ENCODE assay signal across 7 mouse cellular contexts in genomic region chr4:148804137-148804779, GRCm38 (mm10). TPM values are rescaled to one million over a fixed set of nuclear protein-coding genes. Genes with fewer than 3 reads are reported as not detected.
A peak's percentile ranks its signal among the peaks of the same experiment; 100 is the strongest.
DNase-seq lines count a peak whose midpoint lies in the region; ATAC-seq and TF ChIP-seq lines count a peak whose summit lies in the region.

TSS of gene Casz1 (plus strand) at chr4:148804429.

- intact Hi-C loops in left cerebral cortex, postnatal 36 days (cut with DNase I), result no loop called here

- no peaks in the 10 kb centered on the region for H3K9me3 ChIP-seq in embryonic facial prominence, embryonic 11.5 days (replicated peaks; ENCODE audit: control insufficient read depth, low read length)
- H3K9me3 ChIP-seq in midbrain, embryonic 12.5 days, result no peaks in the 10 kb centered on the region
- H3K9me3 ChIP-seq in stomach, embryonic 14.5 days (ENCODE audit: control insufficient read depth, low read depth, low read length), result no peaks in the 10 kb centered on the region

- no peak for TF ChIP-seq CTCF in bone marrow macrophage, adult 2 months (IDR thresholded peaks at IDR 0.05; ENCODE audit: low read depth, low read length)

- H3K36me3 ChIP-seq in embryonic facial prominence, embryonic 11.5 days (replicated peaks; ENCODE audit: control insufficient read depth, insufficient read depth, low read depth, low read length), result no peaks in the 10 kb centered on the region
- H3K36me3 ChIP-seq in midbrain, embryonic 12.5 days, result no peaks in the 10 kb centered on the region
- H3K36me3 ChIP-seq in stomach, embryonic 14.5 days (ENCODE audit: control insufficient read depth, insufficient read depth, low read length), result no peaks in the 10 kb centered on the region

- peak within 1 kb of the TSS; percentile 53 for H3K9ac ChIP-seq in embryonic facial prominence, embryonic 11.5 days (replicated peaks; ENCODE audit: low read length)
- H3K9ac ChIP-seq in midbrain, embryonic 12.5 days (replicated peaks), result peak within 1 kb of the TSS; percentile 65
- H3K9ac ChIP-seq in stomach, embryonic 14.5 days (replicated peaks; ENCODE audit: low read depth, low read length), result peak within 1 kb of the TSS; percentile 52

- DNase-seq in embryonic facial prominence, embryonic 11.5 days (ENCODE audit: low spot score), result peak; percentile 95
- DNase-seq in heart, adult 18-20 months, result peak; percentile 92 to 93
- DNase-seq in kidney, adult 18-20 months, result peak; percentile 90
- peak; percentile 87 to 90 for DNase-seq in left cerebral cortex, postnatal 36 days (ENCODE audit: low spot score in 2 of 2)

- no peak within 1 kb of the TSS for H3K27ac ChIP-seq in bone marrow macrophage, adult 2 months (ENCODE audit: insufficient read depth, low read depth, low read length)
- H3K27ac ChIP-seq in embryonic facial prominence, embryonic 11.5 days (replicated peaks; ENCODE audit: low read depth, low read length), result no peak within 1 kb of the TSS
- no peak within 1 kb of the TSS for H3K27ac ChIP-seq in midbrain, embryonic 12.5 days (replicated peaks)
- H3K27ac ChIP-seq in stomach, embryonic 14.5 days (ENCODE audit: low read length), result peak within 1 kb of the TSS; percentile 53; the same call in 1 of the 2 replicates

- peaks cover 31% of the 10 kb centered on the region for H3K27me3 ChIP-seq in embryonic facial prominence, embryonic 11.5 days (ENCODE audit: control insufficient read depth, insufficient read depth, low read length)
- peaks cover 85% of the 10 kb centered on the region for H3K27me3 ChIP-seq in midbrain, embryonic 12.5 days
- peaks cover 14% of the 10 kb centered on the region; the same call in 1 of the 2 replicates for H3K27me3 ChIP-seq in stomach, embryonic 14.5 days (ENCODE audit: control insufficient read depth, insufficient read depth, low read length)

- H3K4me3 ChIP-seq in bone marrow macrophage, adult 2 months (ENCODE audit: insufficient read depth, low read length), result peak within 1 kb of the TSS; percentile 48
- H3K4me3 ChIP-seq in embryonic facial prominence, embryonic 11.5 days (ENCODE audit: low read depth, low read length), result peak within 1 kb of the TSS; percentile 44
- peak within 1 kb of the TSS; percentile 59 for H3K4me3 ChIP-seq in midbrain, embryonic 12.5 days
- peak within 1 kb of the TSS; percentile 56 for H3K4me3 ChIP-seq in stomach, embryonic 14.5 days (ENCODE audit: low read depth, low read length)

- ATAC-seq in embryonic facial prominence, embryonic 11.5 days (replicated peaks; ENCODE audit: insufficient number of reproducible peaks, low FRiP score, low TSS enrichment, low read depth), result peak; percentile 75
- ATAC-seq in midbrain, embryonic 12.5 days (ENCODE audit: low FRiP score, low read depth), result peak; percentile 73
- ATAC-seq in stomach, embryonic 14.5 days (ENCODE audit: insufficient number of reproducible peaks, insufficient read depth, low FRiP score, low read depth), result peak; percentile 87

- H3K4me1 ChIP-seq in bone marrow macrophage, adult 2 months (ENCODE audit: control insufficient read depth, insufficient read depth, low read length), result no peaks in the 10 kb centered on the region
- H3K4me1 ChIP-seq in embryonic facial prominence, embryonic 11.5 days (ENCODE audit: control insufficient read depth, insufficient read depth, low read length), result peaks cover 15% of the 10 kb centered on the region
- peaks cover 52% of the 10 kb centered on the region for H3K4me1 ChIP-seq in midbrain, embryonic 12.5 days
- H3K4me1 ChIP-seq in stomach, embryonic 14.5 days (ENCODE audit: control insufficient read depth, insufficient read depth, low read length), result peaks cover 14% of the 10 kb centered on the region; the same call in 1 of the 2 replicates

- under 1% methylated on average over 68 of the region's 68 CpGs for WGBS in embryonic facial prominence, embryonic 11.5 days
- WGBS in midbrain, embryonic 12.5 days, result under 1% methylated on average over 67 of the region's 68 CpGs
- under 1% methylated on average over 68 of the region's 68 CpGs for WGBS in stomach, embryonic 14.5 days

- H3K4me2 ChIP-seq in embryonic facial prominence, embryonic 11.5 days (ENCODE audit: low read depth, low read length), result peak within 1 kb of the TSS; percentile 84
- H3K4me2 ChIP-seq in midbrain, embryonic 12.5 days (replicated peaks), result peak within 1 kb of the TSS; percentile 99
- H3K4me2 ChIP-seq in stomach, embryonic 14.5 days (replicated peaks; ENCODE audit: low read depth, low read length), result peak within 1 kb of the TSS; percentile 91

- TF ChIP-seq POLR2A in bone marrow macrophage, adult 2 months (IDR thresholded peaks at IDR 0.05; ENCODE audit: borderline replicate concordance, low read depth, low read length), result no peak

RNA-seq across cellular contexts. Expression of gene Casz1, which starts in this region (rescaled TPM):
- polyA plus RNA-seq in bone marrow macrophage, adult 2 months (2012; ENCODE audit: insufficient read depth, insufficient read length, missing spikeins), result 1.0 and 1.3 TPM in 2 replicates
- 1.1 and 2.9 TPM in 2 replicates for polyA plus RNA-seq in embryonic facial prominence, embryonic 11.5 days (2014; fragmentation: Nextera tagmentation; extraction: Ambion mirVana)
- 10 to 100 TPM; 35.9 to 41.1 TPM for total RNA-seq in heart, adult 18-20 months (2021)
- total RNA-seq in left cerebral cortex, postnatal 36 days (2021), result 1 to 10 TPM; 1.1 to 1.8 TPM
- polyA plus RNA-seq in midbrain, embryonic 12.5 days (2016; fragmentation: Nextera tagmentation; extraction: Ambion mirVana), result 3.3 and 4.1 TPM in 2 replicates
- polyA plus RNA-seq in stomach, embryonic 14.5 days (2014; fragmentation: Nextera tagmentation; extraction: Ambion mirVana), result 10.3 and 11.2 TPM in 2 replicates

Comparison
In these comparisons a context has a peak if more than half of its experiments do, and no peak if none do; other contexts are left out.
1. RNA of gene Casz1 (total RNA-seq): 35.9 to 41.1 TPM in heart, adult 18-20 months; 1.1 to 1.8 TPM in left cerebral cortex, postnatal 36 days; every median in the first group is over 10 times any median in the second.
2. Peak in every context shown above with its lines, with median percentiles within 50 percentile points of each other: H3K4me3 ChIP-seq, ATAC-seq, DNase-seq, H3K4me2 ChIP-seq and H3K9ac ChIP-seq.